Mouse (Mus musculus) cerebellum, adult (tissue): Measurements from ENCODE around the gene Gm6176.
"Not testable (repeated sequence)": the region's sequence is repeated elsewhere in the genome, so short reads cannot be mapped to it uniquely, and the experiment has no call there.

Source experiments
- ATAC-seq: cut with Nextera tagmentation; 2 replicates; pipeline ENCODE4 v1.9.2; 2017; ENCODE audit warnings: mild to moderate bottlenecking, moderate library complexity, mixed read lengths; ENCODE audit not compliant: insufficient number of reproducible peaks, low FRiP score, low TSS enrichment

Gene Gm6176

GRCm38 (mm10) chr7:22056205-22056604 is at the start of gene Gm6176:
TSS of gene Gm6176 (minus strand) at chr7:22056305.
- ATAC-seq: not testable (repeated sequence)

GRCm38 (mm10) chr7:22068757-22069156 is 12.7 kb upstream of the Gm6176 start, which contains the start of gene Vmn1r139:
TSS of gene Vmn1r139 (plus strand) at chr7:22069057.
- ATAC-seq: not testable (repeated sequence)

- not testable (repeated sequence) for ATAC-seq
Observed at GRCm38 (mm10) chr7:22028797-22029196, 27.3 kb downstream of the Gm6176 start, which contains the start of gene Vmn1r138. TSS of gene Vmn1r138 (minus strand) at chr7:22028897.
